In the genomic region with DNA sequence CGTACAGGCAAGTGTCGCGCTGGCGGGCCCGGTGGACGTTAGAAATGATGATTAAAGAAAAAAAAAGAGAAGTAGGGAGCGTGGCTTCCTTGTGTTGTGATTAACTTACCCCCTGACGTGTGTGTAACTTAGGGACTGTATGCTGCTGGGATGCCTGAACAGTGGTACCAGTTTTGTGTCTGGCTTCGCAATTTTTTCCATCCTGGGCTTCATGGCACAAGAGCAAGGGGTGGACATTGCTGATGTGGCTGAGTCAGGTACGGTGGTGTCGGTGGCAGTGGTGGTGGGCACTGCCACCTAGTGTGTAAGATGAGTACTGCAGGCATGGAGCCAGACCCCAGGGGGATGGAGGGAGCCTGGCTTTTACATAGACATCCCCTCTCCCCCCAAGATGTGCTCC, we compare ENCODE assay signal across 8 mouse cellular contexts. TPM values are rescaled to one million over a fixed set of nuclear protein-coding genes. Genes with fewer than 3 reads are reported as not detected.
DNase-seq lines count a peak whose midpoint lies in the region; ATAC-seq and TF ChIP-seq lines count a peak whose summit lies in the region.

No protein-coding gene starts in this region.

- peaks cover 26% of the 10 kb centered on the region for H3K4me1 ChIP-seq in forebrain, embryonic 10.5 days
- H3K4me1 ChIP-seq in hindbrain, embryonic 15.5 days (replicated peaks) = no peaks in the 10 kb centered on the region
- peaks cover 25% of the 10 kb centered on the region for H3K4me1 ChIP-seq in limb, embryonic 15.5 days
- H3K4me1 ChIP-seq in stomach, postnatal 0 days (replicated peaks; ENCODE audit: control insufficient read depth, insufficient read depth) = 0 out of 2 replicates have a peak, but pooled peaks cover 6% of the 10 kb centered on the region

- H3K27me3 ChIP-seq in forebrain, embryonic 10.5 days (ENCODE audit: poor library complexity, severe bottlenecking) = no peaks in the 10 kb centered on the region
- no peaks in the 10 kb centered on the region for H3K27me3 ChIP-seq in hindbrain, embryonic 15.5 days
- no peaks in the 10 kb centered on the region for H3K27me3 ChIP-seq in limb, embryonic 15.5 days
- H3K27me3 ChIP-seq in stomach, postnatal 0 days (ENCODE audit: control insufficient read depth, insufficient read depth, low read length) = no peaks in the 10 kb centered on the region

- TF ChIP-seq POLR2A in brain, embryonic 14.5 days (IDR thresholded peaks at IDR 0.05; ENCODE audit: borderline replicate concordance, extremely low read depth, insufficient read depth, insufficient read length, poor library complexity, severe bottlenecking) = no peak

- 77% methylated on average over 11 of the region's 11 CpGs for WGBS in forebrain, embryonic 10.5 days
- WGBS in hindbrain, embryonic 15.5 days = 54% methylated on average over 11 of the region's 11 CpGs
- 64% methylated on average over 11 of the region's 11 CpGs for WGBS in limb, embryonic 15.5 days
- WGBS in stomach, postnatal 0 days = 59% methylated on average over 11 of the region's 11 CpGs

- H3K36me3 ChIP-seq in forebrain, embryonic 10.5 days (replicated peaks) = peaks cover 86% of the 10 kb centered on the region
- peaks cover 59% of the 10 kb centered on the region for H3K36me3 ChIP-seq in hindbrain, embryonic 15.5 days
- H3K36me3 ChIP-seq in limb, embryonic 15.5 days = peaks cover 62% of the 10 kb centered on the region
- peaks cover 11% of the 10 kb centered on the region for H3K36me3 ChIP-seq in stomach, postnatal 0 days (ENCODE audit: control insufficient read depth, insufficient read depth, low read length)

- no peak for TF ChIP-seq EP300 in stomach, postnatal 0 days (optimal IDR thresholded peaks at IDR 0.05)

- no peak overlapping the region for H3K27ac ChIP-seq in forebrain, embryonic 10.5 days
- H3K27ac ChIP-seq in hindbrain, embryonic 15.5 days (replicated peaks) = no peak overlapping the region
- 0 out of 2 replicates have a peak overlapping the region, but pooled peaks have one; percentile 3 for H3K27ac ChIP-seq in limb, embryonic 15.5 days
- no peak overlapping the region for H3K27ac ChIP-seq in stomach, postnatal 0 days (replicated peaks)

- peak; percentile 54 for DNase-seq in ovary, postnatal 10 days (ENCODE audit: low spot score)
- no peak for DNase-seq in ovary, adult 18-20 months (ENCODE audit: low spot score)
- DNase-seq in brain, embryonic 14.5 days (ENCODE audit: low read depth) = peak; percentile 71
- DNase-seq in forebrain, embryonic 10.5 days (ENCODE audit: extremely low spot score, low spot score) = peak; percentile 54
- peak; percentile 66 for DNase-seq in stomach, postnatal 0 days (ENCODE audit: low spot score)

- TF ChIP-seq CTCF in brain, embryonic 14.5 days (IDR thresholded peaks at IDR 0.05; ENCODE audit: borderline replicate concordance, extremely low read depth, insufficient read depth, insufficient read length) = peak; percentile 99
- TF ChIP-seq CTCF in stomach, postnatal 0 days (IDR thresholded peaks at IDR 0.05; ENCODE audit: low read depth) = peak; percentile 99

- no peak overlapping the region for H3K9ac ChIP-seq in hindbrain, embryonic 15.5 days
- no peak overlapping the region for H3K9ac ChIP-seq in limb, embryonic 15.5 days
- no peak overlapping the region for H3K9ac ChIP-seq in stomach, postnatal 0 days (ENCODE audit: low read length)

- no peaks in the 10 kb centered on the region for H3K9me3 ChIP-seq in forebrain, embryonic 10.5 days
- no peaks in the 10 kb centered on the region for H3K9me3 ChIP-seq in hindbrain, embryonic 15.5 days
- no peaks in the 10 kb centered on the region for H3K9me3 ChIP-seq in limb, embryonic 15.5 days
- no peaks in the 10 kb centered on the region for H3K9me3 ChIP-seq in stomach, postnatal 0 days (ENCODE audit: control insufficient read depth, low read length)

- ATAC-seq in hindbrain, embryonic 15.5 days (ENCODE audit: low FRiP score, low read depth) = peak; percentile 64
- peak; percentile 26; the same call in 1 of the 2 replicates for ATAC-seq in limb, embryonic 15.5 days (ENCODE audit: insufficient number of reproducible peaks, low FRiP score, low TSS enrichment, low read depth)
- ATAC-seq in monocyte, adult 5-6 weeks (replicated peaks; ENCODE audit: insufficient number of reproducible peaks, low FRiP score, low TSS enrichment, poor library complexity, severe bottlenecking) = peak; percentile 52; the same call in 1 of the 2 replicates
- peak; percentile 13; the same call in 1 of the 2 replicates for ATAC-seq in stomach, postnatal 0 days (ENCODE audit: low FRiP score, low TSS enrichment)

- H3K4me2 ChIP-seq in hindbrain, embryonic 15.5 days = no peak overlapping the region
- H3K4me2 ChIP-seq in limb, embryonic 15.5 days = no peak overlapping the region
- H3K4me2 ChIP-seq in stomach, postnatal 0 days (replicated peaks; ENCODE audit: low read depth) = no peak overlapping the region

- H3K4me3 ChIP-seq in forebrain, embryonic 10.5 days = no peak overlapping the region
- H3K4me3 ChIP-seq in hindbrain, embryonic 15.5 days = no peak overlapping the region
- no peak overlapping the region for H3K4me3 ChIP-seq in limb, embryonic 15.5 days
- H3K4me3 ChIP-seq in stomach, postnatal 0 days (ENCODE audit: low read depth, low read length) = no peak overlapping the region

RNA-seq across cellular contexts. Expression of a gene that starts 57.2 kb away (rescaled TPM):
- polyA plus RNA-seq in brain, embryonic 14.5 days (2012; rRNA removed) = 67.2 and 96.3 TPM in 2 replicates
- 42.4 and 47.0 TPM in 2 replicates for polyA plus RNA-seq in forebrain, embryonic 10.5 days (2016; fragmentation: Nextera tagmentation; extraction: Ambion mirVana)
- 99.4 and 102 TPM in 2 replicates for polyA plus RNA-seq in hindbrain, embryonic 15.5 days (2015; fragmentation: Nextera tagmentation; extraction: Ambion mirVana)
- 44.5 and 46.8 TPM in 2 replicates for polyA plus RNA-seq in limb, embryonic 15.5 days (2015; fragmentation: Nextera tagmentation; extraction: Ambion mirVana)
- total RNA-seq in monocyte, adult 5-6 weeks (2017) = 63.2 to 87.6 TPM (median 76.2 TPM) in 3 replicates
- polyA plus RNA-seq in stomach, postnatal 0 days (2015; fragmentation: Nextera tagmentation; extraction: Ambion mirVana) = 55.3 and 66.5 TPM in 2 replicates

Comparison
In these comparisons a context has a peak if more than half of its experiments do, and no peak if none do; other contexts are left out.
1. ATAC-seq: peak in every context shown above with its lines; median percentile 64 in hindbrain, embryonic 15.5 days; 52 in monocyte, adult 5-6 weeks; 26 in limb, embryonic 15.5 days; 13 in stomach, postnatal 0 days.